Comparison of ENCODE assay signal across 17 mouse cellular contexts in the genomic region with DNA sequence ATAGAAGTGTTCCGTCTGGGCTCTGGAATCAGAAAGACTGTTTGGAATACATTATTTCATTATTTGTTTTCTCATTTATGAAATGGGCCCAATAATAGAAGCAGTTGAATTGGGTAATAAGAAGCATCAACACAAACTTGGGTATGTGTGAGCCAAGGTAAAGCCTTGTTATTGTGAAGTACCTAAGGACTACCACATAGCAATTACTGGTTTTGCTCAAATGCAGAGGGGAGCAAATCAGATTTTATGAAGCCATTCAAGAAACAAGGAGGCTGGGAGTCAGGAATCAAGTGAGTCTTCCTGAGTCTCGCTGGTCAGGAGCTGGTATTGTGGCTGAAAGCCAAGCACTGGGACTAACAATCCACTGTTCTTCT. TPM values are rescaled to one million over a fixed set of nuclear protein-coding genes. Genes with fewer than 3 reads are reported as not detected.
A peak's percentile ranks its signal among the peaks of the same experiment; 100 is the strongest.
DNase-seq lines count a peak whose midpoint lies in the region; ATAC-seq lines count a peak whose summit lies in the region.
"Had no signal": no experiment of that assay in that cellular context is flagged by ENCODE, and none has a peak within 500 bp of the region (broad histone marks: within the 10 kb centered on the region; RNA-seq: fewer than 3 reads in every experiment).

No protein-coding gene starts in this region.

- ATAC-seq in neural tube, embryonic 12.5 days (ENCODE audit: low FRiP score, low read depth), result peak; percentile 45; the same call in 1 of the 2 replicates
- ATAC-seq in hindbrain, embryonic 12.5 days (ENCODE audit: low FRiP score), result peak; percentile 49
- no peak for ATAC-seq in midbrain, embryonic 12.5 days (ENCODE audit: low FRiP score, low read depth)
- peak; percentile 42 for ATAC-seq in neural tube, embryonic 15.5 days (ENCODE audit: low FRiP score)

- H3K27me3 ChIP-seq in neural tube, embryonic 12.5 days (replicated peaks), result no peaks in the 10 kb centered on the region
- H3K27me3 ChIP-seq in hindbrain, embryonic 12.5 days, result no peaks in the 10 kb centered on the region
- H3K27me3 ChIP-seq in midbrain, embryonic 12.5 days, result no peaks in the 10 kb centered on the region
- no peaks in the 10 kb centered on the region for H3K27me3 ChIP-seq in neural tube, embryonic 15.5 days (replicated peaks)
- H3K27me3 ChIP-seq: CH12.LX had no signal

- WGBS in neural tube, embryonic 12.5 days, result 30% methylated on average over 2 of the region's 2 CpGs
- 43% methylated on average over 2 of the region's 2 CpGs for WGBS in hindbrain, embryonic 12.5 days
- 35% methylated on average over 2 of the region's 2 CpGs for WGBS in midbrain, embryonic 12.5 days
- 22% methylated on average over 2 of the region's 2 CpGs for WGBS in neural tube, embryonic 15.5 days

- no peak overlapping the region for H3K9ac ChIP-seq in neural tube, embryonic 12.5 days
- H3K9ac ChIP-seq in hindbrain, embryonic 12.5 days, result no peak overlapping the region
- H3K9ac ChIP-seq in midbrain, embryonic 12.5 days (replicated peaks), result no peak overlapping the region
- no peak overlapping the region for H3K9ac ChIP-seq in neural tube, embryonic 15.5 days (replicated peaks)
- H3K9ac ChIP-seq: lung, embryonic 14.5 days had no signal

- peak overlapping the region; percentile 32; the same call in 1 of the 2 replicates for H3K4me2 ChIP-seq in neural tube, embryonic 12.5 days (replicated peaks)
- no peak overlapping the region for H3K4me2 ChIP-seq in hindbrain, embryonic 12.5 days (replicated peaks)
- H3K4me2 ChIP-seq in midbrain, embryonic 12.5 days (replicated peaks), result peak overlapping the region; percentile 32; the same call in 1 of the 2 replicates
- 0 out of 2 replicates have a peak overlapping the region, but pooled peaks have one; percentile 35 for H3K4me2 ChIP-seq in neural tube, embryonic 15.5 days
- H3K4me2 ChIP-seq: lung, embryonic 14.5 days had no signal

- peaks cover 6% of the 10 kb centered on the region for H3K4me1 ChIP-seq in neural tube, embryonic 12.5 days
- peaks cover 11% of the 10 kb centered on the region for H3K4me1 ChIP-seq in hindbrain, embryonic 12.5 days
- peaks cover 19% of the 10 kb centered on the region for H3K4me1 ChIP-seq in midbrain, embryonic 12.5 days
- peaks cover 8% of the 10 kb centered on the region for H3K4me1 ChIP-seq in neural tube, embryonic 15.5 days

- no peak for DNase-seq in neural tube, embryonic 10.5 days (ENCODE audit: extremely low spot score, low spot score)
- no peak for DNase-seq in right cerebral cortex, postnatal 4 days
- DNase-seq in right cerebral cortex, adult 18-20 months, result no peak
- no peak for DNase-seq in embryo, embryonic 11 days
- DNase-seq: adrenal gland, adult 2 months; gastrocnemius, postnatal 25 days; kidney, adult 9 months; kidney, postnatal 4 days had no signal

- H3K27ac ChIP-seq in neural tube, embryonic 12.5 days, result no peak overlapping the region
- H3K27ac ChIP-seq in hindbrain, embryonic 12.5 days, result peak overlapping the region; percentile 80
- peak overlapping the region; percentile 90 for H3K27ac ChIP-seq in midbrain, embryonic 12.5 days (replicated peaks)
- peak overlapping the region; percentile 85 for H3K27ac ChIP-seq in neural tube, embryonic 15.5 days (replicated peaks)
- H3K27ac ChIP-seq: embryonic facial prominence, embryonic 10.5 days; macrophage; stomach, postnatal 0 days had no signal

- no peaks in the 10 kb centered on the region for H3K9me3 ChIP-seq in neural tube, embryonic 12.5 days
- no peaks in the 10 kb centered on the region for H3K9me3 ChIP-seq in hindbrain, embryonic 12.5 days (replicated peaks)
- H3K9me3 ChIP-seq in midbrain, embryonic 12.5 days, result no peaks in the 10 kb centered on the region
- no peaks in the 10 kb centered on the region for H3K9me3 ChIP-seq in neural tube, embryonic 15.5 days (replicated peaks)
- H3K9me3 ChIP-seq: embryonic facial prominence, embryonic 10.5 days had no signal

- H3K36me3 ChIP-seq in neural tube, embryonic 12.5 days, result no peaks in the 10 kb centered on the region
- H3K36me3 ChIP-seq in hindbrain, embryonic 12.5 days, result no peaks in the 10 kb centered on the region
- no peaks in the 10 kb centered on the region for H3K36me3 ChIP-seq in midbrain, embryonic 12.5 days
- H3K36me3 ChIP-seq in neural tube, embryonic 15.5 days, result no peaks in the 10 kb centered on the region
- H3K36me3 ChIP-seq: embryonic facial prominence, embryonic 10.5 days had no signal

- H3K4me3 ChIP-seq in neural tube, embryonic 12.5 days, result no peak overlapping the region
- no peak overlapping the region for H3K4me3 ChIP-seq in hindbrain, embryonic 12.5 days
- H3K4me3 ChIP-seq in midbrain, embryonic 12.5 days, result no peak overlapping the region
- H3K4me3 ChIP-seq in neural tube, embryonic 15.5 days (replicated peaks), result no peak overlapping the region
- H3K4me3 ChIP-seq: embryonic facial prominence, embryonic 10.5 days had no signal

RNA-seq across cellular contexts. Expression of a gene that starts 38.4 kb away (rescaled TPM):
- polyA plus RNA-seq in neural tube, embryonic 12.5 days (2016; fragmentation: Nextera tagmentation; extraction: Ambion mirVana), result 20.2 and 21.4 TPM in 2 replicates
- polyA plus RNA-seq in hindbrain, embryonic 12.5 days (2016; fragmentation: Nextera tagmentation; extraction: Ambion mirVana), result 25.4 and 25.6 TPM in 2 replicates
- polyA plus RNA-seq in midbrain, embryonic 12.5 days (2016; fragmentation: Nextera tagmentation; extraction: Ambion mirVana), result 20.5 and 22.6 TPM in 2 replicates
- polyA plus RNA-seq in neural tube, embryonic 15.5 days (2015; fragmentation: Nextera tagmentation; extraction: Ambion mirVana), result 13.5 and 13.7 TPM in 2 replicates

RNA-seq across cellular contexts. Expression of a gene that starts 45.5 kb away (rescaled TPM):
- 57.8 and 60.6 TPM in 2 replicates for polyA plus RNA-seq in neural tube, embryonic 12.5 days (2016; fragmentation: Nextera tagmentation; extraction: Ambion mirVana)
- 65.9 and 75.6 TPM in 2 replicates for polyA plus RNA-seq in hindbrain, embryonic 12.5 days (2016; fragmentation: Nextera tagmentation; extraction: Ambion mirVana)
- polyA plus RNA-seq in midbrain, embryonic 12.5 days (2016; fragmentation: Nextera tagmentation; extraction: Ambion mirVana), result 77.6 and 83.8 TPM in 2 replicates
- 26.3 and 31.2 TPM in 2 replicates for polyA plus RNA-seq in neural tube, embryonic 15.5 days (2015; fragmentation: Nextera tagmentation; extraction: Ambion mirVana)

RNA-seq across cellular contexts. Expression of a gene that starts 55.6 kb away (rescaled TPM):
- 3.8 and 4.4 TPM in 2 replicates for polyA plus RNA-seq in neural tube, embryonic 12.5 days (2016; fragmentation: Nextera tagmentation; extraction: Ambion mirVana)
- polyA plus RNA-seq in hindbrain, embryonic 12.5 days (2016; fragmentation: Nextera tagmentation; extraction: Ambion mirVana), result 4.5 and 6.5 TPM in 2 replicates
- 7.0 and 9.8 TPM in 2 replicates for polyA plus RNA-seq in midbrain, embryonic 12.5 days (2016; fragmentation: Nextera tagmentation; extraction: Ambion mirVana)
- polyA plus RNA-seq in neural tube, embryonic 15.5 days (2015; fragmentation: Nextera tagmentation; extraction: Ambion mirVana), result 0.67 and 1.9 TPM in 2 replicates
